Mouse (Mus musculus) R1 (cell line): ENCODE measurements around the gene Nkx1-1.

ENCODE experiments used
- DNase-seq: peaks from one replicate; pipeline ENCODE4 v3.0.0-alpha.2; 2018; ENCODE audit warnings: low read depth, low spot score

The Nkx1-1 gene

GRCm38 (mm10) chr5:33433201-33434138 lies at the start of gene Nkx1-1:
Nkx1-1 (minus strand) TSS chr5:33433976.
- DNase-seq, result peak; percentile 44

GRCm38 (mm10) chr5:33481318-33481685 lies 47.5 kb upstream of the Nkx1-1 start:
- DNase-seq, result no peak

GRCm38 (mm10) chr5:33480582-33481317 lies 47.0 kb upstream of the Nkx1-1 start:
- no peak for DNase-seq

GRCm38 (mm10) chr5:33465464-33465863 lies 31.7 kb upstream of the Nkx1-1 start:
- DNase-seq, result no peak

GRCm38 (mm10) chr5:33464390-33464789 lies 30.6 kb upstream of the Nkx1-1 start:
- no peak for DNase-seq

- no peak for DNase-seq
Measured at GRCm38 (mm10) chr5:33459111-33459510, 25.3 kb upstream of the Nkx1-1 start.

- DNase-seq, result no peak
Measured at GRCm38 (mm10) chr5:33458132-33458622, 24.4 kb upstream of the Nkx1-1 start.

- no peak for DNase-seq
Measured at GRCm38 (mm10) chr5:33455737-33456136, 22.0 kb upstream of the Nkx1-1 start.

- no peak for DNase-seq
Measured at GRCm38 (mm10) chr5:33443794-33444193, 10.0 kb upstream of the Nkx1-1 start.

GRCm38 (mm10) chr5:33442927-33443710 lies 9.3 kb upstream of the Nkx1-1 start:
- DNase-seq, result peak; percentile 33

- DNase-seq, result peak; percentile 92
Measured at GRCm38 (mm10) chr5:33438214-33438613, 4.4 kb upstream of the Nkx1-1 start.

GRCm38 (mm10) chr5:33435941-33436340 lies 2.2 kb upstream of the Nkx1-1 start:
- peak; percentile 25 for DNase-seq

- peak; percentile 17 for DNase-seq
Measured at GRCm38 (mm10) chr5:33435151-33435550, 1.4 kb upstream of the Nkx1-1 start.

- DNase-seq, result peak; percentile 51
Measured at GRCm38 (mm10) chr5:33434141-33434780, 485 bp upstream of the Nkx1-1 start.

- DNase-seq, result peak; percentile 50
Measured at GRCm38 (mm10) chr5:33432057-33432935, 1.5 kb downstream of the Nkx1-1 start.

- peak; percentile 18 for DNase-seq
Measured at GRCm38 (mm10) chr5:33431173-33432005, 2.4 kb downstream of the Nkx1-1 start.

- peak; percentile 38 for DNase-seq
Measured at GRCm38 (mm10) chr5:33430511-33431172, 3.1 kb downstream of the Nkx1-1 start.

GRCm38 (mm10) chr5:33430106-33430505 lies 3.7 kb downstream of the Nkx1-1 start:
- DNase-seq, result no peak

- no peak for DNase-seq
Measured at GRCm38 (mm10) chr5:33427461-33427860, 6.3 kb downstream of the Nkx1-1 start.
